Mouse (Mus musculus): ENCODE results near the gene Khsrp.

Khsrp gene

DNA sequence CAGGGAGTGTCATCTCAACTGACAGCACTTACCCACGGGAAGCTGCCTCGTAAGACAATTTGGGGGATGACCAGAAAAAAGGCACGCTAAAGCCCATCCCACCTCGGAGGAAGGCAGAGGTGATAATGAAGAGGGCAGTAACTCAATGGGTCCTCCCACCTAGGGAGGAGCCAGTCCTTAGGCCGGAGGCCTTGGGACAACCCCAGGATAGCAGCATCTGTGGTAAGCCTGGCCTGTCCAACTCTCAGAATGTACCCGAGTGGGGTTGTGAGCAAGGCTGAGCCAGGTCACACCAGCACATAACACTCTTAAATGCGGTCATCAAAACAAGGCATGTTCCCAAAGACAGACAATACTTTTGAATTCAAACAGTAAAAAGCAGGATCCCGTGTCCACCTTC lies 1.6 kb downstream of the Khsrp start:
- no peak for DNase-seq

DNA sequence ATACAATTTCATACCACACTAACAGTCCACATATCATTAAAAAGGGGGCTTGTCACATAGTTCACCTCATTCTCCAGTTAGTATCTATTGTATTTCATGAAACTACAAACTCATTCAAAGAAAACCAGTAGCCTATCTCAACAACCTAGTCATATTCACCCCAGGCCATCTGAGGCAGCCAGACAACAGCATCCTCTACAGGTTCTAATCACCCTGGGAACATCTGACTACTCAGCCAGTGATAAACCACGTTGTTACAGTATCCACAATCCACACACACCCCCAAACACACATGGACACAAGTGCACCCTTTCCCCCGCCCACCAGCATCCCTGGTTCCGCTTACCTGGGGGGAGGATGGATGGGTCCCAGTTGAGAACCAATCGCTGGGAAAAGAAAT lies 3.9 kb downstream of the Khsrp start:
- DNase-seq = no peak

DNA sequence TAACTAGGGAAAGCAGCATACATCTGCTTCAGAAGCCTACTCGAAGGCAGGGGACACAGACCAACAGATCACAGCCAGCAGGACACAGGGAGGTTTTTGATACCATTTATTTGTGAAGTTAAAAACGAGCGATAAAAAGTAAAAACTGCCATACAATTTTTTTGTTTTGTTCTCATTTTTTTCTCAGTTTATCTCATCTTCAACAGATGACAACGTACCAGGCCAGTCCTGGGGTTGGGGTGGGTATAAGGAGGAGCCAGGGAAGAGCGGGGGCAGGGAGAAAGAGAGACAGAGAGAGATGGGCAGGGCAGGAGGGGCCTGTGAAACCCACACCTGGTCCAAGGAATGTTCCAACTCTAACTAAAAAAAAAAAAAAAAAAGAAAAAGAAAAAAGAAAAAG lies 10.4 kb downstream of the Khsrp start:
- no peak for DNase-seq

DNA sequence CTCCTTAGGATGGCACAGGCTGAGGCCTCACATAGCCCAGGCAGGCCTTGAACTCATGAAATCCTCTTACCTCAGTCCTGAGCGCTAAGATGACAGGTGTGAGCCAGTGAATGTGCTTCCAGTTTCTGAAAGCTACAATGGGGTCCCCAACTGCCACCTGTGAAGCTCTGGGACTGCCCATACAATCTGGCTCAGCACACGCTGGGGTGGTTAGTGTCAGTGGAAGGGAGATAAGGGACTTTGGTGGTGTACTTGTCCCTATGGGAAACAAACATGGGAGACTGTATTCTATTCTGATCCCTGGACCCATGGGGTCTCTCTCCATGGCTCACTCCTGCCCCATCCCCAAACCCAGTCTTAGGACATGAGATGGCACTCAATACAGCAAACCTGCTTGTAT lies 11.6 kb downstream of the Khsrp start:
- DNase-seq = no peak

DNA sequence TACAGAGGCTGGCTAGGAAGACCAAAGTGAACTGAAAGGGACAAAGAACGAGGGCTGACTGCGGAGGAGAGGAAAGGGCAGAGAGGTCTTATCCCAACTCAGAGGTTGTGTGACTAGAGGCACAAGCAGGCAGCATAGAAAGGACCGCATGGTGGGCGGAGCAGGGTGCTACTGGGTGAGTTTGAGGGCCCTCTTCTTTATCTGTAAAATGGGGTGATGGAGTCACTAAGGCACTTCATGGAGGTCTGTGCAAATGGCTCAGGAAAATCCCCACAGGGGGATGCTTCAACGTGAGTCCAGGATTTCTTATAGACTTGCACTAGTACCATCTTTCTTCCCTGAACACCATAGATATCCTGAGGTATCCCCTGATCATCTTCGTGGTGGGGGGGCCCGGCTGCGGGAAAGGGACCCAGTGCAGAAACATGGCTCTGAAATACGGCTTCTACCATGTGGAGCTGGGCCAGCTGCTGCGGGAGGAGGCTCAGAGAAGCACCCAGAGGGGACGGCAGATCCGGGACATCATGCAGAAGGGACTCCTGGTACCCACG lies 19.0 kb downstream of the Khsrp start:
- DNase-seq = peak in 1 of 2 experiments; percentile 19

DNA sequence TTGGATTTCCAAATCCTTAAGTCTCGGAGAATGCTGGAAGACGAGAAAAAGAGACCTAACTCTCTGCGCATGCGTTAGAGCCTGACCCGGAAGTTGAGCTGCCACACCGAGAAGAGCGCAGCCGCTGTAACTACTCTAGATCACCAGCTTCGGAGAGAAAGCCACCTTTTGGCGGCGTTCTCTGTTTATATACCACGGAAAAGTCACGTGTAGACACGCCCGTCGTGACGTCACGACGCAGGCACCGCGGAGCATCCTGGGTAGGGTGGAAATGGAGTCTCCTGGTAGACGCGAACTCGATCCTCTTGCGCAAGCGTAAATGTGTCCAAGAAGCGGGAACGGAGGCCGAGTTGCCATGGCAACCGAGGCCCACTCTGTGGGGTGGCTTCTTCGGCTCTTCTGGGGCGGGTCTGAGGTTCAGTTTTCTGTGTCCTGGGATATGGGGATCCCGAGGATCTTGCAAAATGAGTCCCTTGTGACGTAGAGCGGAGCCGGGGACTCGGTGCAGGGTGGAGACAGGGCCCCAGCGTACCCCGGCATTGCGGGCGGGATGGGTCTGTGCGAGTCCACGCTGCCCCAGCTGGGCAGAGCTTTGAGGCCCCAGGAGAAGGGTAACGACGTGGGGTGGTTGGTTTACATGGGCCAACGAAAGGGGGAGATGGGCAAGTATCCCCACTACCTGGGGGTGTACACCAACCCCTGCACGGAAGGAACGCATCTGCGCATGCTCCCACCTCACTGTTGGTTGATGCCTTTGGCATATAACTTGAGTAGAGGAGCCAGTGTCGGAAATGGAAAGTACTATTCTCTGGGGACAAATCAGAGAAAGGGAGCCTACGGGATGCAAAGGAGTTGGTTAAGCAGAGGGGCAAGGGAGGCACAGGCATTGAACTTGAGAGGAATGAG lies 19.8 kb downstream of the Khsrp start, which contains the start of the genes Gtf2f1 and Gm17949:
Gene Gtf2f1 (minus strand): TSS at position 53 of the 906 bp plus-strand sequence.
Gene Gm17949 (plus strand): TSS at position 234 of the 906 bp plus-strand sequence.
- DNase-seq = peak; percentile 95

DNA sequence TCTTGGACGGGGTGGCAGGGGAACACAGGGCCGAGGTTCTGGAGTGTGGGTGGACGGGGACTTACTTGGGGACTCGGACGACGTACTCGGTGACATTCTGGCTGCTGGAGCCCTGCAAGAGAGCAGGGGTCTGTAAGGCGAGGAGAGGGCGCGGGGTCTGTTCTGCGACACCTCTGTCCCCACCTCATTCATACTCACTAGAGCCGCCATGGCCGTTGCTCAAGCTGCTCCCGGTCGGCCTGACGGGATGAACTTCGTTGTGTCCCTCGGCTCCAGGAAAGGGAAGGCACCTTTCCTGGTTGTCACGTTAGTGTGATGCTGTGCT lies 20.4 kb downstream of the Khsrp start:
- DNase-seq = no peak

DNA sequence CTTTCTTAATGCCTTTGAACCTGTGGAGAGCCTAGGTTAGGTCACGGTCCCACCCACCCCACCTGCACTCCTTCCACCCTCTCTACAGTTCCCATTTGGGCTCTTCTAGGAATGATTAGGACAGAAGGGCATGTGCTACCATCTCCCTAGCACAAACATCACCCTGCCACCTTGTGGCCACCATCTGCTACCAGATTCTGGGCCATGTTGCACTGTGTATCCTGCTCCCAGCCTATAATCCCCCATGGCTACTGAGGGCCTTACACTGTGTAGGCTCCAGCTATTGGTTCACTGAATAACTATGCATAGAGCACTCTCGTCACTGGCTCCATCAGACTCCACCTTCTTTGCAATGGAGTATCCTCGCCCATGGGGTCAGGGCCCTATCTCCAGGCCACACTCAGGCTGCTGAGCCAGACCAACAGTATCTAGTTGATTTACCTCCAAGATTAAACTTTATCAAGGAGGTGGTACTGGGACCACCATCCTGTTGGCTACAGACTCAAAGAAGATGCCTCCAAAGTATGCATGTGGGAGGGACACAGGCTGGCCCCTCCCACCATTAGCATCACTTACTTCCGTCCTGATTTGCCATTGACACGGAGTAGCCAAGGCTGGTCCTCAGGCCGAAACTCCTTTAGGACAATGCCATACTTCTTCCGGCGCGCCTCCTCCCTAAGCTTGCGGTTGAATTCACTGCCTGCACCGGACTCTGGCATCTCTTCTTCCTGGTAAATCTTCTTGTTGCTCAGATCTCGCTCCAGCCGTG lies 24.0 kb downstream of the Khsrp start:
- DNase-seq = no peak

DNA sequence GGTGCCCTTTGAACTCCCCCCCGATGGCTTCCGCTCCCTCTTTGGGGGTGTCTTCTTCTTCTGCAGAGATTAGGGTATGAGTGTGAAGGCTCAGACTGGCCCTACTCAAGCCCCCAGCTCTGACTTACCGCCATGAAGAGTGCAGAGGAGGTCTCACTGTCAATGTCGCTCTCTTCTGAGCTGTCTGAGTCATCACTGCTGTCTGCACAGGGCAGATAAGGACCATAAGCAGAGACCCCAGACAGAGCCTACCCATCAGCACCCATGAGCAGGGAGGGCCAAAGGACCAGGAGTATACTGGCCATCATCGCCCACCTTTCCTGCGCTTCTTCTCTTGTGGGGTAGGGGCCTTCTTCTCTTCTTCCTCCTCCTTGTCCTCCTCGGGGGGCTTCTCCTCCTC lies 27.3 kb downstream of the Khsrp start:
- no peak for DNase-seq

DNA sequence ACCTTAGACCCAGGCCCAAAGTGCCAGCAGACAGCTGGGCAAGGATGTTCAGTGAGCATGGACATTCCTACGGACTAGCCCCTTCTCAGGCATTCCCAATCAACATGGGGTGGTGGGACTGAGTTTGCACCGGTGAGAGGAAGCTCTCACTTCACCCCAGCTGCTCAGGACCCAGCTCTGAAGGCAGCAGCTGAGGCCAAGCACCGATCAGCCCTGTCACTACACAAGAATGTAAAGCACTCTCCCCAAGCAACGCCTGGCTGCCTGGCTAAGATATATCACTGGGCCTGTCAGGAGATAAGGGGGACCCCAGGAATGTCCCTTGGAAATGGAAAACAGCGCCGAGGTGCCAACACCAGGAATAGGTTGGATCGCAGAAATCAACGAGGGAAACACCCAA lies 30.1 kb downstream of the Khsrp start:
- no peak for DNase-seq

DNA sequence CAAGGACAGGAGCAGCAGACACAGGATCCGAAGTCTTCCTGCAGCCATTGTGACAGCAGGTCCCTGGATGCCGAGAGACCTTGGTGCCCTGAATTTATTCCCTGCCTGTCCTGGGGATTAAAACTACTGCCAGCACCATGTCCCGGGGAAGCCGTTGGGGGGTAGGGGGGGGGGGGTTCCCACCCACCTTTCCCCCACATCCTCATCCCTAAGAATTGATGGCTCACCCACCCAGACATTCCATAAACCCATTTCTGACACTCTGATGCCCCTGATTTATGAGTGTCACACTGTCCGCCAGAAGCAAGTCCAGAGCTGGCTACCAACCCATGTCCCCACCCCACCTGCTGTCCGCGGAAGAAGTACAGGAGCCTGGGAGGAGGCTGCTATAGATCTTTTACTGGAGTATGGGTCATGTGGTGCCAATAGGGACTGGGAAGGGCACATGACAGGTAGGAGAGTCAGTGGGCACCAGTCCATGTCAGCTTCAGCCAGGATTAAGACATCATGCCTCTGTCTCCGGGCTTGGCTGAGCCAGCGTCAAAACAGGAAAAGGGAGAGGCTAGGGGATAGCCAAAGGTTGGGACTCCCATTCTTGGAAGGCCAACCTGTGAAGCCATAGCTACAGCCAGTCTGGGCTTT lies 31.2 kb downstream of the Khsrp start, which contains the start of gene Pspn:
Gene Pspn (minus strand): TSS at position 51 of the 642 bp plus-strand sequence.
- no peak for DNase-seq

DNA sequence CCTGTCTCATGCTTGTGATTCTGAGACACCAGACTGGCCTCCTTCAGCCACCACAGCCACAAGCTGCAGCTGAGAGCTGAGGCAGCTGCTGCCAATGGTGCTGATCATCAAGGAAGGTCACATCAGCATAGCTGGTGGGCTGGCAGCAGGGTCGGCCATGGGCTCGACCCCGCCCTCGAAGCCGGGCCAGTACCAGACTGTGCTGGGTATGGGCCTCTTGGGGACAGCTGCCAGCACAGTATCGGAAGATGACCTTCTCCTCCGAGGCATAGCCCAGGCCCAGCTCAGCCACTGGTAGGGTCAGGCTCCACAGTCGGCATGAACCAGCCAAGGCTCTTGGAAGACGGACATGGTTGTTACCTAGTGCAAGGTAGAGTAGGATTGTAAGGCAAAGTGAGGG lies 31.9 kb downstream of the Khsrp start:
- no peak for DNase-seq

DNA sequence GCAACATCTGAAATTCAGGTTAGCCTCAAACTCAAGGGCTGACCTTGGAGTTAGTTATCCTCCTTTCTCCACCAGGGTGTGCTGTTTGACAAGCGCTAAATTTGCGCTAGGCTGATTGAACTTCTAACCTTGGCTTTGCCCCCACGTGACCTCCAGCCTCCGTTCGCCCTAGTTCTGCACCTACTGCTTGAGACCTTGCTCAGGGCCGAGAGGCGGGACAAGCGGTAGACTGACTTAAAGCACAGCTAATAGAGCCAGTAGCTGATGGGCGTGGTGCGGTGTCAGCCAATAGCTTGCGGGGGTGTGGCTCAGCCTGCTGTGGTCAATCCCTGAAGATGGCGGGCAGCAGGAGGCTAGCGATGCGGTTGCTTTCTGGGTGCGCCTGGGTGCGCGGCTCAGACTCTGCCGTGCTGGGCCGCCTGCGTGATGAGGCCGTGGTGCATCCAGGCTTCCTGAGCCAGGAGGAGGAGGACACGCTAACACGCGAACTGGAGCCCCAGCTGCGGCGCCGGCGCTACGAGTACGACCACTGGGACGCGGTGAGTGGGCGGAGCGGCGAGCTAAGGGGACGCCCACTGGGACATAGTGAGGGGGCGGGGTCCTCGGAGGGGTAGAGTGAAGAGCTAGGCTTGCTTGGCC lies 34.2 kb downstream of the Khsrp start, which contains the start of gene Alkbh7:
Gene Alkbh7 (plus strand): TSS at position 311 of the 639 bp plus-strand sequence.
- peak; percentile 96 to 98 for DNase-seq

DNA sequence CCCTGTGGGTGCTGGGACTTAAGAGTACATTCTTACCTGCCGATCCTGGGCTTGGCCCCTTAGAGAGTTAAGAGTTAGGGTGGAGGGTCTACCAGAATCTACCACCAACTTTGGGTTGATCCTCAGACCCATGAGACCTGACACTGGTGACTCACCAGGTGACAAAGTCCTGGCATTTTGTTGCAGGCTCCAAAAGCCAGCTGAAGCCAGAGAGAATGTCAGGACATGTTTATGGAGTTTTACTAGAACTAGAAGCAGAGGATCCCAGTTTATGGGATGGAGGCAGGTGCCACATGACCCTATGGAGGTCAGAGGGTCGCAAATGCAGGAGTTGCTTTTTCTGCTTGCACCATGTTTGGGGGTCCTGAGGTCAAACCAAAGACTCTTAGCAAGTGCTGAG lies 34.8 kb downstream of the Khsrp start:
- no peak for DNase-seq

DNA sequence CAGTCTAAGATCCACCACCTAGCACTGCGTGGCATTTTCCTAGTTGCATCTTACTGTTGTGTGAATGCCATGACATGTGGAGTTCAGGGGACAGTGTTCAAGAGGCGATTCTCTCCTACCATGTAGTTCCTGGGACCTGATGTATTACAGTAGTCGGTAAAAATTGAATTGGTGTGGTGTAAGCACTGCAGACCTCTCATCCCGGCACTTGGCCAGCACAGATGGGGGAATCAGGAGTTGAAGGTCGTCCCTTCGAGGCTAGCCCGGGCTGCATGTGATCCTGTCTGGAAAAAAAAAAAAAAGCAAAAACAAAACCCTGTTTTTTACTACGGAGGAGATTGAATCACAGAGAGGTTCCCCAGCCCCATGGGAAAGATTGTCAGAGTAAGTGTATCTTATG lies 36.3 kb downstream of the Khsrp start:
- DNase-seq = no peak

DNA sequence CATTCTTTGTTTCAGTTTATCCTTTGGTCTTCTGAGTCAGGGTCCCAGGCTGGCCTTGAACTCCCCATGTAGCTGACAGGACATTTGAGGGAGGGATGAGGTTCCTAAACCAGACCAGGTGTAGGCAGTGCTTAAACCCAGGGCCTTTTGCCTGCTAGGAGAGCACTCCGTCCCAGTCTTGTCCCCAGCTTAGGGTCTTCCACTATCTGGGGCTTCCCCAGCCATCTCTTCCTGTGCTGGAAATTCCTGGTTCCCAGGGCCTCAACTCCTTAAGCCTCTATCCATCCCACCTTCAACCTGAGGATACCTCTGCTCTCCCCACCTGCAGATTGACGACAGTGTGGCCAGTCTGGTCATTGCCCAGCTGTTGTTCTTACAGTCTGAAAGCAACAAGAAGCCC lies 40.4 kb downstream of the Khsrp start:
- DNase-seq = peak in 1 of 2 experiments; percentile 7

DNA sequence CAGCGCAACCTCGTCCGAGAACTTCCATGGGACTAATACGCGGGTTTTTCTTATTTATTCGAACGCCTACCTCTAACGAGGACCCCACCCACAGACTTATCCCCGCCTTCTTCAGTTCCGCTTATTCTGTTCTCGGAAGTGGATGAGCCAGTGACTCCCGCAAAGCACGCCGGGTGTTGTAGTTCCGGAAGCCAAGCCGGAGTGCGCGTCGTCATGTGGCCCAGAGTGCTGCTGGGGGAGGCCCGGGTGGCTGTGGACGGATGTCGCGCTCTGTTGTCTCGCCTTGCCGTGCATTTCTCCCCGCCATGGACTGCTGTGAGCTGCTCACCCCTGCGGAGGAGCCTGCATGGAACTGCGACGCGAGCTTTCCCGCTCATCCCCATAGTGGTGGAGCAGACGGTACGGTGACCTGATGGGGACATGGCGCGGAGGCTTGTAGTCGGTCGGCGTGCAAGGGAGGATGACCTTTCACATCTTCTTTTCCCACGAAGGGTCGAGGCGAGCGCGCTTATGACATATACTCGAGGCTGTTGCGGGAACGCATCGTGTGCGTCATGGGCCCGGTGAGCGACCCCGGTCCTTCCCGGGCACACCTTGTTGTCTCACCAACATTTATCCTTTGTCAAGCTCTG lies 41.1 kb downstream of the Khsrp start, which contains the start of gene Clpp:
Gene Clpp (plus strand): TSS at position 191 of the 632 bp plus-strand sequence.
- peak; percentile 96 for DNase-seq

DNA sequence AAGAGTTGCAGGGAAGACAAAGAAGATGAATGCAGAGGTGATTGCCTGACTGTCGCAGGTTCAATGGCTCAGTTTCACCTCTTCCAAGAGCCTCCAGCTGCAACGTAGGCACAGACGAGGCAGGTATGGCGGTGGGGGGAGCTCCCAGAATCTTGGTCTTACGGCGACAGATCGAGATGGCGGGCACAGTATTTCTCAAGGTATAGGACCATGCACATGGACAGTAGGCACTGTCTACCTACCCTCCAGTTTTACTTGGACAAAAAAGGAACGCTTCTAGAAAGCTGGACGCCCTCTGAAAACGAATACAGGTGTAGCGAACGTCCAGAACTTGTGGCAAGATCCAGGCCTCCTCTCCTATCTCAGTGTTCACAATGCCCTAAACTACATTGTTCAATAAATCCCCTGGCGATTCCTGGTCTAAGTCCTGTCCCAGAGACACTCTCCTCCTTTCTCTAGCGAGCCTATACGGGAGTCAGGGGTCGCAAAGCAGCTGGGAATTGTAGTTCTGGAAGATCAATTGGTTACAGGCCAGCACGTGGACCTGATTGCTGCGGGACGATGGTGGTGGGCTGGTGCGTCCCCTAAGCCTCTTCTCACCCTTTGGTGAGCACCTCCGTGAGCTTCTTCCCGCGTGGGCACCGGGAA lies 41.7 kb downstream of the Khsrp start:
- DNase-seq = peak; percentile 19 to 82

DNA sequence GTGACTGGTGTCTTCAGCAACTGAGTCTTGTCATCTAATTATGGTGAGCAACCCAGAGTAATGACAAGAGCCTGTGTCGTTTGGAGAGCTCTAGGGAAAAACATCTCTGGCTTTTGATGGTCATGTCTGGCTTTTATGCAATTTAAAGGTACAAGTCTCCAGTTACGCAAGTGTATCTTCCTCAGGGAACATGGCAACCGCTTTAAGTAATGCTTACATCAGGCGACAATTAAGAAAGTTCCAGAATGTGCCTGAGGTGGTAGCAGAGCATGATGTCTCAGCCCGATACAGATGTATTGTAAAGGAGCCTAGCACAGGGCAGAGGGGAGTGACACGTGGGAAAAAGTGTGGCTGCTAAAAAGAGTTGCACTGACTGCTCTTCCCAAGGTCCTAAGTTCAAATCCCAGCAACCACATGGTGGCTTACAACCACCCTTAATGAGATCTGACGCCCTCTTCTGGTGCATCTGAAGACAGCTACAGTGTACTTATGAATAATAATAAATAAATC lies 42.3 kb downstream of the Khsrp start:
- DNase-seq = peak in 1 of 2 experiments; percentile 9

DNA sequence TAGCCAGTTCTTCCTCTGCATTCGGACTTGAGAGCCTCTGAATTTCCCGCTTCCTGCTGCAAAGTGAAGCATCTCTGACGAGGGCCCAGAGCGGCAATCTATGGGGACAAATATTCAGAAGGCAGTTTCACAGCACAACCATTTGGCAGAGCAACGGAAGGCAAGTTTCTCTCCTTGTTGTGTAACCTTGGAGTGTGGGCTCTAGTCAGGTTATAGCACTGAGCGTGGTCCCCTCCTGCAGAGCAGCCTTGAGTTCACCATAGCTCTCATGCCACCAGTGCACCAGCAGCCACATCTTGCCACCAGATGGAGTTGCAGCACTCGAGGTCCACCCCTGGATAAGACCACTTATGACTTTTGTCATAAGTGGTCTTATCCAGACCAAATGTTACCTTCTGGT lies 42.9 kb downstream of the Khsrp start:
- peak in 1 of 2 experiments; percentile 18 for DNase-seq

Measured in lung, postnatal 4 days (tissue).